Mouse (Mus musculus): ENCODE measurements around the gene Diaph3. TPM values are rescaled to one million over a fixed set of nuclear protein-coding genes. Genes with fewer than 3 reads are reported as not detected.
"Not testable (repeated sequence)": the region's sequence is repeated elsewhere in the genome, so short reads cannot be mapped to it uniquely, and the experiment has no call there.

Gene Diaph3
- polyA plus RNA-seq, 1 experiment from 2014 or later = 16.5 TPM

GRCm38 (mm10) chr14:86729617-86730098 lies 411.4 kb downstream of the Diaph3 start:
- H3K27me3 ChIP-seq (replicated peaks) = no peaks in the 10 kb centered on the region
- H3K4me2 ChIP-seq = no peak overlapping the region
- H3K4me3 ChIP-seq = no peak overlapping the region
- WGBS = 82% methylated on average over 4 of the region's 4 CpGs
- no peak overlapping the region for H3K9ac ChIP-seq
- H3K36me3 ChIP-seq = no peaks in the 10 kb centered on the region
- no peak for ATAC-seq (ENCODE audit: insufficient number of reproducible peaks, low FRiP score)
- H3K4me1 ChIP-seq (replicated peaks) = no peaks in the 10 kb centered on the region
- H3K9me3 ChIP-seq (replicated peaks) = no peaks in the 10 kb centered on the region
- no peak overlapping the region for H3K27ac ChIP-seq (ENCODE audit: poor library complexity, severe bottlenecking)

- ATAC-seq (ENCODE audit: insufficient number of reproducible peaks, low FRiP score) = no peak
- WGBS = 90% methylated on average over 5 of the region's 5 CpGs
These were observed 413.4 kb downstream of the Diaph3 start for GRCm38 (mm10) chr14:86727538-86728045.

GRCm38 (mm10) chr14:86721768-86722167 lies 419.3 kb downstream of the Diaph3 start:
- H3K4me2 ChIP-seq = no peak overlapping the region
- 85% methylated on average over 6 of the region's 6 CpGs for WGBS
- no peaks in the 10 kb centered on the region for H3K36me3 ChIP-seq
- no peak overlapping the region for H3K9ac ChIP-seq
- no peak for ATAC-seq (ENCODE audit: insufficient number of reproducible peaks, low FRiP score)
- H3K4me3 ChIP-seq = no peak overlapping the region
- H3K27me3 ChIP-seq (replicated peaks) = no peaks in the 10 kb centered on the region
- no peak overlapping the region for H3K27ac ChIP-seq (ENCODE audit: poor library complexity, severe bottlenecking)
- H3K4me1 ChIP-seq (replicated peaks) = no peaks in the 10 kb centered on the region
- H3K9me3 ChIP-seq (replicated peaks) = no peaks in the 10 kb centered on the region

More at GRCm38 (mm10) chr14:86727538-86728045, 413.4 kb downstream of the Diaph3 start:
- Histone ChIP-seq H3K9ac (no peak overlapping the region), H3K36me3 (no peaks in the 10 kb centered on the region), H3K4me3 (no peak overlapping the region), H3K27me3 (replicated peaks) (no peaks in the 10 kb centered on the region), H3K4me2 (no peak overlapping the region), H3K4me1 (replicated peaks) (no peaks in the 10 kb centered on the region), H3K27ac (ENCODE audit: poor library complexity, severe bottlenecking) (no peak overlapping the region), H3K9me3 (replicated peaks) (no peaks in the 10 kb centered on the region)

- Histone ChIP-seq H3K36me3 (no peaks in the 10 kb centered on the region), H3K9me3 (replicated peaks) (no peaks in the 10 kb centered on the region), H3K4me1 (replicated peaks) (no peaks in the 10 kb centered on the region), H3K27ac (ENCODE audit: poor library complexity, severe bottlenecking) (no peak overlapping the region), H3K4me3 (no peak overlapping the region), H3K27me3 (replicated peaks) (no peaks in the 10 kb centered on the region), H3K9ac (no peak overlapping the region), H3K4me2 (no peak overlapping the region)
- no peak for ATAC-seq (ENCODE audit: insufficient number of reproducible peaks, low FRiP score)
- WGBS = 85% methylated on average over 3 of the region's 3 CpGs
These were observed 420.0 kb downstream of the Diaph3 start for GRCm38 (mm10) chr14:86721082-86721481.

GRCm38 (mm10) chr14:86720408-86720807 lies 420.6 kb downstream of the Diaph3 start:
- H3K27me3 ChIP-seq (replicated peaks); H3K36me3 ChIP-seq; H3K9ac ChIP-seq; H3K4me3 ChIP-seq; H3K4me1 ChIP-seq (replicated peaks); H3K27ac ChIP-seq (ENCODE audit: poor library complexity, severe bottlenecking); ATAC-seq (ENCODE audit: insufficient number of reproducible peaks, low FRiP score); H3K4me2 ChIP-seq; H3K9me3 ChIP-seq (replicated peaks): not testable (repeated sequence)

GRCm38 (mm10) chr14:86714088-86714690 lies 426.8 kb downstream of the Diaph3 start:
- no peak for ATAC-seq (ENCODE audit: insufficient number of reproducible peaks, low FRiP score)
- Histone ChIP-seq H3K4me3 (no peak overlapping the region), H3K4me1 (replicated peaks) (no peaks in the 10 kb centered on the region), H3K27ac (ENCODE audit: poor library complexity, severe bottlenecking) (no peak overlapping the region), H3K36me3 (no peaks in the 10 kb centered on the region), H3K9ac (no peak overlapping the region), H3K27me3 (replicated peaks) (no peaks in the 10 kb centered on the region), H3K4me2 (no peak overlapping the region), H3K9me3 (replicated peaks) (no peaks in the 10 kb centered on the region)
- 80% methylated on average over 2 of the region's 2 CpGs for WGBS

GRCm38 (mm10) chr14:86704080-86704479 lies 437.0 kb downstream of the Diaph3 start:
- H3K4me2 ChIP-seq = no peak overlapping the region
- WGBS = 80% methylated on average over 3 of the region's 3 CpGs
- H3K27me3 ChIP-seq (replicated peaks) = no peaks in the 10 kb centered on the region

GRCm38 (mm10) chr14:86701145-86701544 lies 439.9 kb downstream of the Diaph3 start:
- H3K36me3 ChIP-seq = no peaks in the 10 kb centered on the region
- H3K4me2 ChIP-seq = no peak overlapping the region
- no peak overlapping the region for H3K9ac ChIP-seq
- no peak for ATAC-seq (ENCODE audit: insufficient number of reproducible peaks, low FRiP score)
- 90% methylated on average over 4 of the region's 4 CpGs for WGBS
- no peaks in the 10 kb centered on the region for H3K4me1 ChIP-seq (replicated peaks)
- no peak overlapping the region for H3K4me3 ChIP-seq
- H3K27me3 ChIP-seq (replicated peaks) = no peaks in the 10 kb centered on the region
- no peaks in the 10 kb centered on the region for H3K9me3 ChIP-seq (replicated peaks)
- no peak overlapping the region for H3K27ac ChIP-seq (ENCODE audit: poor library complexity, severe bottlenecking)

More at GRCm38 (mm10) chr14:86704080-86704479, 437.0 kb downstream of the Diaph3 start:
- Histone ChIP-seq H3K27ac (ENCODE audit: poor library complexity, severe bottlenecking) (no peak overlapping the region), H3K9me3 (replicated peaks) (no peaks in the 10 kb centered on the region), H3K36me3 (no peaks in the 10 kb centered on the region), H3K9ac (no peak overlapping the region), H3K4me1 (replicated peaks) (no peaks in the 10 kb centered on the region), H3K4me3 (no peak overlapping the region)
- ATAC-seq (ENCODE audit: insufficient number of reproducible peaks, low FRiP score) = no peak

GRCm38 (mm10) chr14:86697887-86698286 lies 443.1 kb downstream of the Diaph3 start:
- Histone ChIP-seq H3K4me2 (no peak overlapping the region), H3K27ac (ENCODE audit: poor library complexity, severe bottlenecking) (no peak overlapping the region), H3K9ac (no peak overlapping the region), H3K27me3 (replicated peaks) (no peaks in the 10 kb centered on the region), H3K9me3 (replicated peaks) (no peaks in the 10 kb centered on the region), H3K36me3 (no peaks in the 10 kb centered on the region), H3K4me1 (replicated peaks) (0 out of 2 replicates have a peak, but pooled peaks cover 3% of the 10 kb centered on the region), H3K4me3 (no peak overlapping the region)
- WGBS = 80% methylated on average over 1 of the region's 1 CpGs
- no peak for ATAC-seq (ENCODE audit: insufficient number of reproducible peaks, low FRiP score)

GRCm38 (mm10) chr14:86692714-86693113 lies 448.3 kb downstream of the Diaph3 start:
- Histone ChIP-seq H3K27me3 (replicated peaks) (no peaks in the 10 kb centered on the region), H3K27ac (ENCODE audit: poor library complexity, severe bottlenecking) (no peak overlapping the region), H3K4me1 (replicated peaks) (0 out of 2 replicates have a peak, but pooled peaks cover 3% of the 10 kb centered on the region), H3K4me3 (no peak overlapping the region), H3K4me2 (no peak overlapping the region), H3K36me3 (no peaks in the 10 kb centered on the region), H3K9me3 (replicated peaks) (no peaks in the 10 kb centered on the region), H3K9ac (no peak overlapping the region)
- no peak for ATAC-seq (ENCODE audit: insufficient number of reproducible peaks, low FRiP score)
- 90% methylated on average over 4 of the region's 4 CpGs for WGBS

- no peaks in the 10 kb centered on the region for H3K36me3 ChIP-seq
- 0 out of 2 replicates have a peak, but pooled peaks cover 3% of the 10 kb centered on the region for H3K4me1 ChIP-seq (replicated peaks)
- ATAC-seq (ENCODE audit: insufficient number of reproducible peaks, low FRiP score) = no peak
- 73% methylated on average over 5 of the region's 5 CpGs for WGBS
- no peak overlapping the region for H3K4me2 ChIP-seq
- no peak overlapping the region for H3K4me3 ChIP-seq
- no peaks in the 10 kb centered on the region for H3K9me3 ChIP-seq (replicated peaks)
- H3K9ac ChIP-seq = no peak overlapping the region
- H3K27me3 ChIP-seq (replicated peaks) = no peaks in the 10 kb centered on the region
- H3K27ac ChIP-seq (ENCODE audit: poor library complexity, severe bottlenecking) = no peak overlapping the region
These were observed 449.7 kb downstream of the Diaph3 start for GRCm38 (mm10) chr14:86691298-86691697.

Measured in heart, embryonic 12.5 days (tissue).